Mouse (Mus musculus) left cerebral cortex, adult 11 months (tissue): Measurements from ENCODE around the gene Pusl1.
A peak's percentile ranks its signal among the peaks of the same experiment; 100 is the strongest.

Experiments used
- DNase-seq: peaks from one replicate; pipeline ENCODE4 v3.0.0; 2022; ENCODE audit warnings: low spot score

Pusl1 gene

GRCm38 (mm10) chr4:155886330-155886729 is 5.3 kb downstream of the Pusl1 start:
- DNase-seq: no peak

DNA sequence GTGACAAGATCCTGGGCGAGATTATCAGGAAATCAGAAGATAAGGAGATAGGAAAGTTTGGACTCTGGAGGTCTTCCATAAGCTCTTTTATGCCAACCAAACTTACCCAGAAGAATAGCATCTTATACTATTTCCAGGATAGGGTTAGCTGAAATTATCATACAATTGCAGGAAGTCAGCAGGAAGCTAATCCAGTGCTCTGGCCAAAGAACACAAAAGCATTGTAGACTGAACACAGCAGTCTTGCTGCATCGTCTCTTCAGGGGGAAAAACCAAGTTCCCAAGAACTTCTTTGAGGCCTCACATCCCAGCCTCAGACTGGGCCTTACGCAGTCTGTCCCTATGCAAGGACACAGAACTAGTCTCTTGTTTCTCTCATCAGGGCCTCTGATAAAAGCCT is 8.0 kb downstream of the Pusl1 start:
- DNase-seq: no peak

DNA sequence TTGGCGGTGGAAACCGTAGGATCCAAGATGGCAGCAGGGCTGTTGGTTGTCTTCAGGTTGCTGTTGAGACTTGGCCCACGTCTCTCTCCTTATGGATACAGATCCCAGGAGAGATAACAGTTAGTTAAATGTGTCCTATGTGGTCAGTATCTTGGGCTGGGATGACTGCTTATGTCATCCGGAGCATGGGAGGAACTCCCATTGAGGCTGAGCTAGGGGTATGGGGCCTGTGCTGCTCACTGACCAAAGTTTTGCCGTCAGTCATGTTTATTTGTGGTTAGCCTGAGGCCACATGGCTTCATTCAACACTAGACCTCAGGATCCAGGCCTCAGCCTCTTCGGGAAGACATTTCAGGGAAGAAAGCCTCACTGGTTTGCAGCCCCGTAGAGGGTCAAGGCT is 20.2 kb downstream of the Pusl1 start:
- no peak for DNase-seq

DNA sequence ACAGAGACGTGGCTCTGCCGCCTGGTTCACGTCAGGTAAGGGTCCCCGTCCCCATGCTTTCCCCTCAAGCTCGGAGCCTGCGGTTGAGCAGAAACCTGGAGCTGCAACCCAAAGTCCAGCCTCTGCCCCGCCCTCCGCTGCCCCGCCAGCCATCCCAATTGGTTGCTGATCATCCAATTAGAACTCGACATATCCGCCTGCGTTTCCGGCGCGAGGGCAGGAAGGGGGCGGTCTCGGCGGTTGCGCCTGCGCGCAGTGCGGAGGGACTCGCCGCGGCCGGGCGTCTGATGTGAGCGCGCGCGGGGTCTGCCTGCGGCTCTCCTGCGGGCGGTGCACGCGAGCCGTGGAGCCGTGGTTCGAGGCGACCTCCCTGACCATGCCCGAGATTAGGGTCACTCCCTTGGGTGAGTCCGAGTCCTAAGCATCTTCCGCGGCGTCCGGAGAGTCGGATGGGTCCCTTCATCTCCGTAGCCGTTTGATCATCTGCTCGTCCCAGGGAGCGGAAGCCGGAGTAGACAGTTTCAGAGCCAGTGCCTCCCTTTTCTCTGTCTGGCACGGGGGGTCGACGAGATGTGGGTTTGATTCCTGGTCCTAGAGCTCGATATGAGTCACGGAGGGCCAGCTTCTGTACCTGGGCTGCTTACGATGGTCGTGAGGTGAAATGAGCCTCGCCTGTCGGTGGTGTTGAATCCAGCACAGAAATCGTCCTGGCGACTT is 22.1 kb downstream of the Pusl1 start, which contains the start of the genes Cptp and Ints11:
TSS of gene Cptp (minus strand) at position 124 of the 717 bp plus-strand sequence.
TSS of gene Ints11 (plus strand) at position 230 of the 717 bp plus-strand sequence.
- peak; percentile 92 for DNase-seq

DNA sequence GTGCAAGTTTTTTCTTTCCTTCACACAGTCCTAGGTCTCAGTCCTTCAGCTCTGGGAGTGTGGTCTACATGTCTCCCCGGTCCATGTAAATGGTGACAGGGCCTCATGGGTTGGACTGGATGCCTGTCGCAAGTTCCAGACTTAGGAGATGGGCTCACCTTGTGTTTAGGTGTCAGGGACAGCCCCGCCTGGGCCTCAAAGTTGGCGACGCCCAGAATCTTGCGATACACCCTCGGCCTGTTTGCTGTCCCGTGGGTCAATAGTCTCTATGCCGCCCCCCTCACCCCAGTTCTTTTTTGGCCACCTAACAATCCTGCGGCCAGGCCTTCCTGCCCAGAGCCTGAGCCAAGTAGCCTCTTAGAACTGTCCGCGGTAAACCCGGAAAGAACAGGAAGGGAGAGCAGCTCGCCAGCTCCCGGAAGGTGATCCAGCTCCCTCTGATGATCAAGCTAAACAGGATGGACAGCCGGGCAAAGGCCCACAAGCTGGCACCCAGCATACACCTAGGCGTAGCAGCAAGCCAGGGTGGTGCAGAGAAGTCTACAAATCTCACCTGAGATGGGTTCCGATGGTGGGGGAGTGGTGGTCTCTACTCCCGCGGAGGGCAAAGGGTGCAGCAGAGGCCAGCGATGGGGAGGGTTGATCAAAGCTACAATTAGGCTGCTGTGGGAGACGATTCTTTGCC is 22.8 kb downstream of the Pusl1 start:
- DNase-seq: no peak

GRCm38 (mm10) chr4:155863001-155863400 is 28.6 kb downstream of the Pusl1 start, which contains the start of gene Tas1r3:
Tas1r3 (minus strand) TSS chr4:155863362.
- no peak for DNase-seq

DNA sequence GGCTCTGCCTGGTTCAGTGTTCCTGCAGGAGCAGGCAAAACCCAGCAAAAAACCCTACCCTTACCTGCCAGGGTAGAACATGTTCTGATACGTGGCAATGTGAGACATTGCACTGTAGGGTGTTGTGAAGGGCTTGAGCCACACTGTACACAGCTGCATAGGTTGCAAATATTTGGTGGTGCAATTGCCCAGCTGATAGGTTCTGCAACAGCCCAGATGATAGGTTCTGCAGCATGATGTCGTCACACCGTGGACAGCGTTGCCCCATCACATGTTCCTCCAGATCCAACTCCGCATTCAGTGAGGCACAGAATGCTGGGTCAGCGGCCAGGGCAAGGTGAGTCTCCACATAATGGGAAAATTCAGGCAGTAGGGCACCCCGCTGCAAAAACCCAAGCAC is 29.8 kb downstream of the Pusl1 start:
- DNase-seq: no peak

GRCm38 (mm10) chr4:155859318-155859717 is 32.3 kb downstream of the Pusl1 start:
- DNase-seq: no peak

DNA sequence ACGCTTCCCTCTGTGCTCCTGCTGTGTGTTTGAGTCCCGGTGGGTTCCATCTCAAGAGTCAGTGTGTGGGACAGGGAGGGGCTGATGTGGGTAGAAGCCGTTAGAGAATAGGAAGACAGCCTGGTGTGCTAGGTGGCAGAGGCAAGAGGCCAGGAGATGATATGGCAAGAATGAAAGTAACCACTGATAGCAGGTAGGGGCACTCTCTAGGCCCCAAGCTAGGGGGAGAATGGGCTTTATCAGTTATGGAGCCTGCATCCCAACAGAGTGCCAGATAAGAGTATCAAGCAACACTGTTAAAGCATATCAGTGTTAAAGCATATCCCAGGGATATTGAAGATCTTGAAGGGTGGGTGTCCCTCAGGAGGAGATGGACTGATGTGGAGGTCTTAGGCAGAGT is 34.7 kb downstream of the Pusl1 start:
- DNase-seq: no peak

DNA sequence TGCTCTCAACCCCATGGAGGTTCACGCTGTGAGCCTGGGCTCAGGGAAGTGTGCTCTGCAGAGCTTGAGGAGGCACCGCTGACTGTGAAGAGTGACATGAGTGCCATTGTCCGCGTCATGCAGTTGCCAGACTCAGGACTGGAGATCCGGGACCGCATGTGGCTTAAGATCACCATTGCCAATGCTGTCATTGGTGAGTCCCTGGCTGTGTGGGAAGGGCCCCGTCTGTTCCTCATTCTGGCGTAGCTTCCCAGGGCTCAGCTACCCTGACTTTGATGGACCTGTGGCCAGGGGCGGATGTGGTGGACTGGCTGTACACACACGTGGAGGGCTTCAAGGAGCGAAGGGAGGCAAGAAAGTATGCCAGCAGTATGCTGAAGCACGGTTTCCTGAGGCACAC is 35.5 kb downstream of the Pusl1 start:
- no peak for DNase-seq

DNA sequence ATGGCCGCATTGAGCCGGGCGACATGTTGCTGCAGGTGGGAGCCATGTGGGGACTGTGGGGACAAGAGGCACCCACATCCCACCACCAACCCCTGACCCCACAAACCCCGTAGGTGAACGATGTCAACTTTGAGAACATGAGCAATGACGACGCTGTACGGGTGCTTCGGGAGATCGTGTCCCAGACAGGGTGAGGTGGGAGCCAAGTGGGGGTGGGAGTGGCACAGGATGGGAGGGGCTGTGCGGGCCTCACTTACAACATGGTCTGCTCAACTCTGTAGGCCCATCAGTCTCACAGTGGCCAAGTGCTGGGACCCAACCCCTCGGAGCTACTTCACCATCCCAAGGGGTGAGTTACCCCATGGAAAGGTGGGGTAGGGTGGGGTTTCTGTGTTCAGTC is 36.6 kb downstream of the Pusl1 start:
- DNase-seq: no peak

DNA sequence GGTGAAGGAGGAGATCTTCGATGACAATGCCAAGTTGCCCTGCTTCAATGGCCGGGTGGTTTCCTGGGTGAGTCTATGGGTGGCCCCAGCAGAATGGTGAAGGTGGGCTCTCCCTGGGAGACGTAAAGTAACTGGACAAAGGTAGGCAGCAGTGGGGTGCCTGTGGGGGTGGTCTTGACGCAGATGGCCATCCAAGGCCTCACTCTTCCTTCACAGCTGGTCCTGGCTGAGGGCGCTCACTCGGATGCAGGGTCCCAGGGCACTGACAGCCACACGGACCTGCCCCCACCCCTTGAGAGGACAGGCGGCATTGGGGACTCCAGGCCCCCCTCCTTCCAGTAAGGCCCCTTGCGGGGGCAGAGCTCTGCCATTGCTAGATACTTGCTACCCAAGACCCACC is 38.2 kb downstream of the Pusl1 start:
- no peak for DNase-seq

GRCm38 (mm10) chr4:155851951-155852411 is 39.6 kb downstream of the Pusl1 start:
- no peak for DNase-seq

DNA sequence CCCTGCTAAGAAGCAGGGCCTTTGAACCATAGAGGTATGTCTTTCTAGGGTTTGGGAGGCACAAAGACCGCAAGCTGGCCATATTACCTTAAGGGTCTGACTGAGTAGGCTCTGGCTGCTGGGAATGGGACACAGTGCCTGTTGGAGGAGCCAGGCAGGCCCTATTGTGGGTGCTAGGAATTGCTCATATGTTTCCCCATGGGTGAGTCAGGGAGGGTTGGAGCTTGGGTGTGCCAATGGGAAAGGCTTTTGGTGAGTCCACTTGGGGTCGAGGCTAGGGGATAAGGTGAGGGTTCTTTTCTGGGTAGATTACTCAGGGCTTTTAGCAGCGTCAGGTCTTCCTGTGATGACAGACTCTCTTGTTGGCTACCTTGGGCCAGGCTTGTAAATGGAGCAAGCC is 40.2 kb downstream of the Pusl1 start:
- DNase-seq: no peak

DNA sequence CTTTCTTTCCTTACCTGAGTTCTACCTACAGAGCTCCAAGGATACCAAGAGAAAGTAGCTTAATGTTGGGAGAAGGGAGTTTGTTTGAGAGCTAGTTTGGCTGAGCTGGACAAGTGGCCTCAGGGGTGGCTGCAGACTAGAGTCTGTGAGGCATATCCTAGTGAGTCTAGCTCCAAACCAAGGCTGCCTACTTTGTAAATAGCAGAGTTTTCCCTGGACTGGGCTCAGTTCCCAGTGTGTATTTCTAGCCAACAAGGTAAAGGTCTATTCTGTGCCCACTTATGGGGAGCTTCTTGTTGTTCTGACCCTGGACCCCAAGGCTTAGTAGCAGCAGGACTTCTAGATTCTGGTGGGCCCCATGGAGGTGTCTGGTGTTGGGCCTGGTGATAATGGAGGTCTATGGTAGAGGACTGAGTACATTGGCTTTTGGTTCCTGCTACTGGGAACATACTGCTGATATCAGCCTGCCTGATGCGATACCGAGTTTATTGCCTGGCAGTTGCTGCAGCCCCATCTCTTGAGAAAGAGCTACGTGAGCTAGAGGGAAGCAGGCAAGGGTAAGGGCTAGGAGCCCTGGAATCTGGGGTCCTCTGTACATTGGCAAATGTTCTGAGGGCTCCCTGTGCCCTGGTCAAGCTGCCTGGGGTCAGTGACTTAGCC is 41.7 kb downstream of the Pusl1 start:
- DNase-seq: no peak

- no peak for DNase-seq
Measured at GRCm38 (mm10) chr4:155849391-155849790, 42.2 kb downstream of the Pusl1 start.

- DNase-seq: no peak
Measured at GRCm38 (mm10) chr4:155848434-155849095, 43.0 kb downstream of the Pusl1 start.

DNA sequence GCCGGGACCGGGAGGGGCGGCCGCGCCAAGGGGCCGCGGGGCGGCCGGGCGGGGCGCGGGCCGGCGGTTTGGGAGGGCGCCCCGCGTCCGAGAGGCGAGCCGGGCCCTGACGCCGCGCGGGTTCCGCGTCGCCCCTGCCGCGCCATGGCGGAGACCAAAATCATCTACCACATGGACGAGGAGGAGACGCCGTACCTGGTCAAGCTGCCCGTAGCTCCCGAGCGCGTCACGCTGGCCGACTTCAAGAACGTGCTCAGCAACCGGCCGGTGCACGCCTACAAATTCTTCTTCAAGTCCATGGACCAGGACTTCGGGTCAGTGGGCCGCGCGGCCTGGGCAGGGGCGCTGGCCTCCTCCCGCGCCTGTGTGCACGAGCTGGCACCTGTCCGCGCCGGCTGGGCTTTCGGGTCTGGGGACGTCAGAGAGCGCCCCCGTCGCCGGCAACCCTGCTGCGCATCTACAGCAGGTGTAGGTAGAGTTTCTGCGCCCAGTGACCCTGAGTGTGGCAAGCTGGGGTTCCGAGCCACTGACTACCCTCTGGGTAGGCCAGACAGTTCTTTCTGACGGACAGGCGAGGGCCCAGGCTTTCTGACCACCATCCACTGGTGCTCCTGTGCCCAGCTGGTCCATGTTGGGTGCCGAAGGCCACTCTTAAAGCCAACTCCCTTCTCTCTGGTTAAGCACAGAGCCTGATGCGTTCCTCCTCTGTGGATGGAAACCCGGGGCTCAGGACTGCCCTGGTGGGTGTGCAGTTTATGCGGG is 43.8 kb downstream of the Pusl1 start:
- no peak for DNase-seq

GRCm38 (mm10) chr4:155846871-155847578 is 44.6 kb downstream of the Pusl1 start, which contains the start of gene Dvl1:
Dvl1 (plus strand) TSS chr4:155847402.
- DNase-seq: peak; percentile 84

- DNase-seq: no peak
Measured at GRCm38 (mm10) chr4:155843231-155843630, 48.4 kb downstream of the Pusl1 start.
